10 mouse cellular contexts compared by ENCODE assay signal in the genomic region with DNA sequence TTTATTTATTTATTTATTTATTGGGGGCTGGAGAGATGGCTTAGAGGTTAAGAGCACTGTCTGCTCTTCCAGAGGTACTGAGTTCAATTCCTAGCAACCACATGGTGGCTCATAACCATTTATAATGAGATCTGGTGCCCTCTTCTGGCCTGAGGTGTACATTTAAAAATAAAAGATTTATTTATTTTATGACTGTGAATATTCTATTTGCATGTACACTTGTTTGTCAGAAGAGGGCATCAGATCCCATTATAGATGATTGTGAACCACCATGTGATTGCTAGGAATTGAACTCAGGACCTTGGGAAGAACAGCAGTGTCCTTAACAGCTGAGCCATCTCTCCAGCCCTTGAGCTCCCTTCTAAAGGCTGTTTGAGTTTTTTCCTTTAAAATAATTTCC. TPM values are rescaled to one million over a fixed set of nuclear protein-coding genes. Genes with fewer than 3 reads are reported as not detected.
A peak's percentile ranks its signal among the peaks of the same experiment; 100 is the strongest.
DNase-seq lines count a peak whose midpoint lies in the region; ATAC-seq and TF ChIP-seq lines count a peak whose summit lies in the region.
"Not testable (repeated sequence)": the region's sequence is repeated elsewhere in the genome, so short reads cannot be mapped to it uniquely, and the experiment has no call there.
"Had no signal": no experiment of that assay in that cellular context is flagged by ENCODE, and none has a peak within 500 bp of the region (broad histone marks: within the 10 kb centered on the region; RNA-seq: fewer than 3 reads in every experiment).

No protein-coding gene starts in this region.

- DNase-seq in 3134 (ENCODE audit: extremely low read depth, insufficient read length, low spot score) = peak; percentile 21
- peak; percentile 59 for DNase-seq in CD4-positive, CD25-positive, alpha-beta regulatory T cell, adult 2 months (ENCODE audit: low read depth, low spot score)
- not testable (repeated sequence) for DNase-seq in Patski (ENCODE audit: low read depth, low spot score); lung, embryonic 14.5 days
- DNase-seq in kidney, postnatal 0 days (ENCODE audit: low spot score) = peak; percentile 29
- peak; percentile 48 for DNase-seq in naive thymus-derived CD4-positive, alpha-beta T cell, adult 2 months (ENCODE audit: low read depth)

- CTCF ChIA-PET in Patski (lab: Charles Lee) = not testable (repeated sequence)

- not testable (repeated sequence) for ATAC-seq in Patski; heart, embryonic 13.5 days (ENCODE audit: extremely low read depth, insufficient number of reproducible peaks, low FRiP score, low TSS enrichment); kidney, postnatal 0 days (replicated peaks; ENCODE audit: low FRiP score, low read depth); lung, embryonic 14.5 days (ENCODE audit: insufficient read depth)

- peaks cover 35% of the 10 kb centered on the region for H3K4me1 ChIP-seq in heart, embryonic 13.5 days
- not testable (repeated sequence) for H3K4me1 ChIP-seq in kidney, postnatal 0 days (replicated peaks; ENCODE audit: insufficient read depth, low read length); lung, embryonic 14.5 days (ENCODE audit: insufficient read depth)

- H3K9ac ChIP-seq in heart, embryonic 13.5 days; kidney, postnatal 0 days (ENCODE audit: low read depth, low read length); lung, embryonic 14.5 days: not testable (repeated sequence)

- H3K4me2 ChIP-seq in heart, embryonic 13.5 days; kidney, postnatal 0 days (ENCODE audit: low read length); lung, embryonic 14.5 days: not testable (repeated sequence)

- peak overlapping the region; percentile 94; the same call in 1 of the 2 replicates for H3K27ac ChIP-seq in heart, embryonic 13.5 days (replicated peaks)
- not testable (repeated sequence) for H3K27ac ChIP-seq in kidney, postnatal 0 days; lung, embryonic 14.5 days (ENCODE audit: low read depth)

- H3K4me3 ChIP-seq in heart, embryonic 13.5 days; kidney, postnatal 0 days (replicated peaks; ENCODE audit: low read depth, low read length); lung, embryonic 14.5 days (ENCODE audit: low read depth, low read length): not testable (repeated sequence)

- not testable (repeated sequence) for H3K9me3 ChIP-seq in heart, embryonic 13.5 days; kidney, postnatal 0 days (replicated peaks; ENCODE audit: low read length); lung, embryonic 14.5 days (ENCODE audit: low read depth, low read length)

- POLR2A ChIA-PET in Patski (lab: Charles Lee) = not testable (repeated sequence)

- TF ChIP-seq CTCF in Patski (IDR thresholded peaks at IDR 0.05) = peak; percentile 60
- TF ChIP-seq CTCF in kidney, postnatal 0 days (IDR thresholded peaks at IDR 0.05; ENCODE audit: low read depth) = peak; percentile 51
- peak; percentile 17; the same call in 1 of the 2 replicates for TF ChIP-seq CTCF in lung, embryonic 14.5 days (IDR thresholded peaks at IDR 0.05; ENCODE audit: low read depth)

- in situ Hi-C loops in Patski (cut with MboI; ENCODE audit: low pct_unique_long_range_greater_than_20kb) = not testable (repeated sequence)

- not testable (repeated sequence) for H3K27me3 ChIP-seq in Patski; heart, embryonic 13.5 days (replicated peaks); kidney, postnatal 0 days (ENCODE audit: insufficient read depth, low read length); lung, embryonic 14.5 days (ENCODE audit: insufficient read depth, low read length)

- H3K36me3 ChIP-seq in heart, embryonic 13.5 days; kidney, postnatal 0 days (ENCODE audit: insufficient read depth, low read length); lung, embryonic 14.5 days (ENCODE audit: insufficient read depth): not testable (repeated sequence)

RNA-seq across cellular contexts. Expression of a gene that starts 11.2 kb away (rescaled TPM):
- not detected for polyA plus RNA-seq in Patski (2021)
- 14.3 and 16.7 TPM in 2 replicates for polyA plus RNA-seq in heart, embryonic 13.5 days (2015; fragmentation: Nextera tagmentation; extraction: Ambion mirVana)
- polyA plus RNA-seq in kidney, postnatal 0 days (2015; fragmentation: Nextera tagmentation; extraction: Ambion mirVana) = 0.31 and 0.36 TPM in 2 replicates
- 0.11 and 0.35 TPM in 2 replicates for polyA plus RNA-seq in lung, embryonic 14.5 days (2014; fragmentation: Nextera tagmentation; extraction: Ambion mirVana)
- polyA plus RNA-seq: embryonic facial prominence, embryonic 10.5 days; midbrain, embryonic 12.5 days; stomach, embryonic 14.5 days had no signal

RNA-seq across cellular contexts. Expression of a gene that starts 53.3 kb away (rescaled TPM):
- polyA plus RNA-seq in Patski (2021) = 165 TPM
- 82.7 and 96.9 TPM in 2 replicates for polyA plus RNA-seq in heart, embryonic 13.5 days (2015; fragmentation: Nextera tagmentation; extraction: Ambion mirVana)
- 64.9 and 72.3 TPM in 2 replicates for polyA plus RNA-seq in kidney, postnatal 0 days (2015; fragmentation: Nextera tagmentation; extraction: Ambion mirVana)
- polyA plus RNA-seq in lung, embryonic 14.5 days (2014; fragmentation: Nextera tagmentation; extraction: Ambion mirVana) = 28.6 and 29.6 TPM in 2 replicates

RNA-seq across cellular contexts. Expression of a gene that starts 58.3 kb away (rescaled TPM):
- 118 TPM for polyA plus RNA-seq in Patski (2021)
- 68.6 and 74.0 TPM in 2 replicates for polyA plus RNA-seq in heart, embryonic 13.5 days (2015; fragmentation: Nextera tagmentation; extraction: Ambion mirVana)
- 57.1 TPM in 2 replicates for polyA plus RNA-seq in kidney, postnatal 0 days (2015; fragmentation: Nextera tagmentation; extraction: Ambion mirVana)
- polyA plus RNA-seq in lung, embryonic 14.5 days (2014; fragmentation: Nextera tagmentation; extraction: Ambion mirVana) = 83.5 and 85.6 TPM in 2 replicates

Comparison
In these comparisons a context has a peak if more than half of its experiments do, and no peak if none do; other contexts are left out.
1. RNA of a gene that starts 11.2 kb away (polyA plus RNA-seq): 14.3 to 16.7 TPM in heart, embryonic 13.5 days; 0.31 to 0.36 TPM in kidney, postnatal 0 days, 0.11 to 0.35 TPM in lung, embryonic 14.5 days and not detected in Patski (single experiment); every median in the first group is over 10 times any median in the second.
2. Peak in every context shown above with its lines, with median percentiles within 50 percentile points of each other: CTCF ChIP-seq.